Comparison of ENCODE assay signal across 27 mouse cellular contexts in genomic region chr19:61009266-61009665, GRCm38 (mm10).
DNase-seq lines count a peak whose midpoint lies in the region; ATAC-seq lines count a peak whose summit lies in the region.
"Had no signal": no experiment of that assay in that cellular context is flagged by ENCODE, and none has a peak within 500 bp of the region (broad histone marks: within the 10 kb centered on the region; RNA-seq: fewer than 3 reads in every experiment).

No protein-coding gene starts in this region.

- WGBS in heart, embryonic 12.5 days = 31% methylated on average over 2 of the region's 2 CpGs
- WGBS in heart, embryonic 16.5 days = 46% methylated on average over 2 of the region's 2 CpGs

- peak overlapping the region; percentile 38; the same call in 1 of the 2 replicates for H3K27ac ChIP-seq in heart, embryonic 12.5 days (ENCODE audit: poor library complexity, severe bottlenecking)
- H3K27ac ChIP-seq in heart, embryonic 16.5 days (ENCODE audit: low read length) = peak overlapping the region; percentile 74
- H3K27ac ChIP-seq: embryonic facial prominence, embryonic 12.5 days; forebrain, embryonic 15.5 days; hindbrain, embryonic 14.5 days; liver, embryonic 14.5 days; stomach, embryonic 15.5 days had no signal

- no peak overlapping the region for H3K4me3 ChIP-seq in heart, embryonic 12.5 days
- no peak overlapping the region for H3K4me3 ChIP-seq in heart, embryonic 16.5 days (ENCODE audit: low read length)
- H3K4me3 ChIP-seq: embryonic facial prominence, embryonic 12.5 days; forebrain, embryonic 15.5 days; stomach, embryonic 15.5 days had no signal

- intact Hi-C loops in heart, postnatal 36 days (cut with DNase I) = loop anchor here (5.0 kb wide), 1 partner anchor 67 kb away; no protein-coding TSS in a partner anchor

- DNase-seq in heart, adult 18-20 months = peak; percentile 37 to 60
- DNase-seq in heart, postnatal 36 days = no peak
- DNase-seq in kidney, adult 18-20 months = peak; percentile 23
- DNase-seq in kidney, postnatal 10 days = no peak
- DNase-seq in T-cell, adult 2 months (ENCODE audit: low spot score) = no peak
- DNase-seq in ovary, postnatal 36 days (ENCODE audit: low spot score) = no peak
- DNase-seq: adrenal gland, postnatal 10 days; cerebellum, adult 11-12 months; cerebellum, adult 9-11 months; embryo, embryonic 11 days; gastrocnemius, postnatal 25 days; liver; lung, embryonic 14.5 days; lung, postnatal 14 days; midbrain, embryonic 14.5 days; retina, postnatal 1 day; right cerebral cortex, postnatal 14 days; thymus, postnatal 14 days had no signal

- no peaks in the 10 kb centered on the region for H3K27me3 ChIP-seq in heart, embryonic 12.5 days (replicated peaks)
- H3K27me3 ChIP-seq in heart, embryonic 16.5 days (ENCODE audit: control insufficient read depth, insufficient read depth, low read length) = no peaks in the 10 kb centered on the region
- H3K27me3 ChIP-seq: embryonic facial prominence, embryonic 12.5 days; forebrain, embryonic 15.5 days; stomach, embryonic 15.5 days had no signal

- H3K9ac ChIP-seq in heart, embryonic 12.5 days = no peak overlapping the region
- H3K9ac ChIP-seq in heart, embryonic 16.5 days (ENCODE audit: low read length) = no peak overlapping the region
- H3K9ac ChIP-seq: embryonic facial prominence, embryonic 12.5 days; forebrain, embryonic 15.5 days; hindbrain, embryonic 14.5 days; liver, embryonic 14.5 days; lung, embryonic 14.5 days; stomach, embryonic 15.5 days had no signal

- no peak overlapping the region for H3K4me2 ChIP-seq in heart, embryonic 12.5 days
- H3K4me2 ChIP-seq in heart, embryonic 16.5 days (ENCODE audit: low read depth, low read length) = 0 out of 2 replicates have a peak overlapping the region, but pooled peaks have one; percentile 16
- H3K4me2 ChIP-seq: embryonic facial prominence, embryonic 12.5 days; forebrain, embryonic 15.5 days; hindbrain, embryonic 14.5 days; lung, embryonic 14.5 days; stomach, embryonic 15.5 days had no signal

- no peaks in the 10 kb centered on the region for H3K36me3 ChIP-seq in heart, embryonic 12.5 days
- no peaks in the 10 kb centered on the region for H3K36me3 ChIP-seq in heart, embryonic 16.5 days (ENCODE audit: control insufficient read depth, insufficient read depth)
- H3K36me3 ChIP-seq: embryonic facial prominence, embryonic 12.5 days; forebrain, embryonic 15.5 days; G1E; stomach, embryonic 15.5 days had no signal

- H3K4me1 ChIP-seq in heart, embryonic 12.5 days (replicated peaks) = peaks cover 13% of the 10 kb centered on the region
- H3K4me1 ChIP-seq in heart, embryonic 16.5 days (ENCODE audit: control insufficient read depth, insufficient read depth, low read length) = peaks cover 9% of the 10 kb centered on the region
- H3K4me1 ChIP-seq: embryonic facial prominence, embryonic 12.5 days; forebrain, embryonic 15.5 days; stomach, embryonic 15.5 days had no signal

- ATAC-seq in heart, embryonic 12.5 days (ENCODE audit: insufficient number of reproducible peaks, low FRiP score) = no peak
- ATAC-seq in heart, embryonic 16.5 days (replicated peaks; ENCODE audit: extremely low read depth, insufficient read depth, low FRiP score) = peak; percentile 70
- ATAC-seq: forebrain, embryonic 15.5 days; intestine, postnatal 0 days had no signal

- no peaks in the 10 kb centered on the region for H3K9me3 ChIP-seq in heart, embryonic 12.5 days (replicated peaks)
- no peaks in the 10 kb centered on the region for H3K9me3 ChIP-seq in heart, embryonic 16.5 days (replicated peaks; ENCODE audit: control insufficient read depth, low read length)
- H3K9me3 ChIP-seq: embryonic facial prominence, embryonic 12.5 days; forebrain, embryonic 15.5 days; G1E; stomach, embryonic 15.5 days had no signal

Comparison
In these comparisons a context has a peak if more than half of its experiments do, and no peak if none do; other contexts are left out.
1. DNase-seq: peak in heart, adult 18-20 months (2 of 2) and kidney, adult 18-20 months (single experiment); none in heart, postnatal 36 days (0 of 2), kidney, postnatal 10 days (single experiment), T-cell, adult 2 months (single experiment) and ovary, postnatal 36 days (single experiment).